Mouse (Mus musculus): Measurements from ENCODE around the gene Zfp831. TPM values are rescaled to one million over a fixed set of nuclear protein-coding genes. Genes with fewer than 3 reads are reported as not detected.

Zfp831 gene
- 1 to 10 TPM; 7.3 to 7.6 TPM for polyA plus RNA-seq (2017; shearing (Covaris generic))

DNA sequence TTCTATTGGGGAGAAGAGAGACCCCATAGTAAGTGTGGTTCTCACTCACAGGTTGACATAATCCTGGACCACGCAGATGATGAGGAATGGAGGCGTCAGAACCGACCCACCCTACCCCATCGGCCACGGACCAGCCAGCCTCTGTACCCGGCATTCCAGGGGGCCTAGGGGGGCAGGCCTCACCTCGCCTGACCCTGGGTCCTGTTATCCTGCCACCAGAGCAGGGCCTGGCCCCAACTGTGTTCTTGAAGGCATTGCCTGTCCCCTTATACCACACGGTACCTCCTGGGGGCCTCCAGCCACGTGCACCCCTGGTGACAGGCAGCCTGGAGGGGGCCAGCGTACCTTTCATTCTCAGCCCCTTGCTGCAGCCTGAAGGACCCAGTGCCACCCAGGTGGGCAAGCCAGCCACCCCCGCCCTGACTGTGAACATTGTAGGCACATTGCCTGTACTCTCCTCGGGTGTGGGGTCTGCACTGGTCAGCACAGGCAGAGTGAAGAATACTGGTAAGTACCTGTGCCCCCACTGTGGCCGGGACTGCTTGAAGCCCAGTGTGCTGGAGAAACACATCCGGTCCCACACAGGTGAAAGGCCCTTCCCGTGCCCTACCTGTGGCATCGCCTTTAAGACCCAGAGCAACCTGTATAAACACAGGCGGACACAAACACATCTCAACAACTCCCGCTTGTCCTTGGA lies at the start of gene Zfp831:
Gene Zfp831 (plus strand): TSS at position 87 of the 697 bp plus-strand sequence.
- no peak for ATAC-seq

- no peak for ATAC-seq
Measured at GRCm38 (mm10) chr2:174594965-174595364, 48.4 kb upstream of the Zfp831 start.

GRCm38 (mm10) chr2:174595611-174596010 lies 47.7 kb upstream of the Zfp831 start:
- no peak for ATAC-seq

GRCm38 (mm10) chr2:174596457-174596856 lies 46.9 kb upstream of the Zfp831 start:
- no peak for ATAC-seq

- no peak for ATAC-seq
Measured at GRCm38 (mm10) chr2:174598451-174598850, 44.9 kb upstream of the Zfp831 start.

- ATAC-seq = no peak
Measured at GRCm38 (mm10) chr2:174599071-174599635, 44.2 kb upstream of the Zfp831 start.

DNA sequence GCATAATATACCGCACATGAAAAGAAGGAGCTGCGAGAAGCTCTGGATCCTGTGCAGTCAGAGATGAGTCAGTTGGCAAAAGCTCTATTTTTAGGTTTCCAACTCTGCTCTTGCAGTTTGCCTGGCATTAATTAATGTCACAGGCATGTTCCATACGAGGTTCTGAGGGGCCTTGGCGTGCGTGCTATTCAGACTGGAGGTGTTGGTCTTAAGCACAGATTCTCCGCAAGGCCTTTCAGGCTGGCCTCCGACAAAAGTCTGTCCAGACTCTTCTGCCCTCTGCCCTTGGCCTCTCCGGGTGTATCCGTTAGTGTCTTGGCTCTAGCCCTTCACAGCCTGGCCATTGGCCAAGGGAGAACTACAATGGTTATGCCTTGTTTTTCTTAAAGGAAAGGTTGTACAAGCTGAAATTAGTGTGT lies 43.5 kb upstream of the Zfp831 start:
- ATAC-seq = no peak

DNA sequence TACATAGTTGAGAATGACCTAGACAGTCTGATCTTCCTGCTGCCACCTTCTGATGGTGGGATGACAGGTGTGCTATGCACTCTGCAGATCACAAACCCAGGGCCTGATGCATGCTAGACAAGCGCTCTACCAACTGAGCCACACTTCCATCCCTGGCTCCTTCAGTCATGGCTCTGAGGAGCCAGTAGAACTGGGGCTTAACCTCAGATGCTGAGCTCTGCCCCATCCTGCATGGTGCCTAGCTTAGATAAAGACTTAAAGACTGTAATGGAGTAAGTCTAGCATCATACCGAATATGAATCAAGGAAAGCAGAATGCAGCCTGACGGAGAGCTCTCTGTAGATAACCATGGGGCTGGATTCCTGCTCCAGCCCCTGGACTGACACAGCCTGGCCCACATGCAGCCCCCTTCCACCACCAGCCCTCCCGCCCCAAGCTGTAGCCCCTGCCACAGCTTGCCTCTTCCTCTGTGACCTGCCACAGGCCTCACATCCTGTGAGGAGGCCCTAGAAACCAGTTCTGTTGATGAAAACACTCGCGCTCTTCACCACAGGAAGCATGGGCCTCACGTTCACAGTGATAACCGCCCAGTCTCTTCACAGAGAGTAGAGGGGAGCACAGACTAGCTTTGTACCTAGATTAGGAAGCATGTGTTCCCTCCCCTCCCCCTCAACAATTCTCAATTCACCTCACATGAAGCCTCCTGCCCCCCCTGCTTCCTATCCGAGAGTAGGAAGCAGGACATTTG lies 41.2 kb upstream of the Zfp831 start:
- peak; percentile 97 for ATAC-seq

- no peak for ATAC-seq
Measured at GRCm38 (mm10) chr2:174603321-174603720, 40.0 kb upstream of the Zfp831 start.

- no peak for ATAC-seq
Measured at GRCm38 (mm10) chr2:174605020-174605419, 38.3 kb upstream of the Zfp831 start.

GRCm38 (mm10) chr2:174605442-174606087 lies 37.8 kb upstream of the Zfp831 start:
- no peak for ATAC-seq

DNA sequence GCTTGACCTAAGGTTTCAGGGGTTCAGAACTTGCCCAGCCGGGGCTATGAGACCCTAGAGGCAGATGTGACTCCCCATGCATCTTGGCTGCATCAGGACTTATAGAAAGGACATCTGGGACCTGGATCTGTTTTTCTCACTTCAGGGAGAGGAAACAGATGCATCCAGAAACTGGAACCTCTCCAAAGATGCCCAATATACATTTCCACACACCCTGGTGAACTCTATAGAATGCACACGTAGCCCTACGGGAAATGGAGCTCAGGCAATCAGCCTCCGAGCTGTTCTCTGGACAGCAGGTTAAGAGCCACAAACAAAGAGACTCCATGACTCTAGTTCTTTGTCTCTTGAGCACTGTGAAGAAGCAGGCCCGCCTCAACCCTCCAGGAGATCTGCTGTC lies 37.0 kb upstream of the Zfp831 start:
- no peak for ATAC-seq

GRCm38 (mm10) chr2:174609892-174610291 lies 33.4 kb upstream of the Zfp831 start:
- ATAC-seq = no peak

GRCm38 (mm10) chr2:174612386-174613063 lies 30.8 kb upstream of the Zfp831 start:
- peak; percentile 64 for ATAC-seq

DNA sequence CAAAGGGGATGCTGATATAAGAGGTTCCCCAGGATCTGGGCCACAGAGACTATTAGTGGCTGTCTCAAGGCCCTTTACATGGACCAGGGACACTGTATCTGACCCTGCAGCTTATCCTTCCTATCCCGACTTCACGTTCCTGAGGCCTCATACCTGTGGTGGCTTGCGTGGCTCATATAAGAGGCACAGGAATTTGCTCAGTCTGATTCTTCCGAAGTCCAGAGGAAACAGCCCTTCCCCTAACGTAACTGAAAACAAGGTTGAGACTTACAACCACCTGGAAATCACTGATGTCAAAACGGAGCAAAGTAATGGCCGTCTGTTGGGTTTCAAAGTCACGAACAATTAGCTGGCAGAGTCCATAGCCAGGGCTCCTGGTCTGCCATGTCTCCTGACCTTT lies 30.1 kb upstream of the Zfp831 start:
- ATAC-seq = no peak

DNA sequence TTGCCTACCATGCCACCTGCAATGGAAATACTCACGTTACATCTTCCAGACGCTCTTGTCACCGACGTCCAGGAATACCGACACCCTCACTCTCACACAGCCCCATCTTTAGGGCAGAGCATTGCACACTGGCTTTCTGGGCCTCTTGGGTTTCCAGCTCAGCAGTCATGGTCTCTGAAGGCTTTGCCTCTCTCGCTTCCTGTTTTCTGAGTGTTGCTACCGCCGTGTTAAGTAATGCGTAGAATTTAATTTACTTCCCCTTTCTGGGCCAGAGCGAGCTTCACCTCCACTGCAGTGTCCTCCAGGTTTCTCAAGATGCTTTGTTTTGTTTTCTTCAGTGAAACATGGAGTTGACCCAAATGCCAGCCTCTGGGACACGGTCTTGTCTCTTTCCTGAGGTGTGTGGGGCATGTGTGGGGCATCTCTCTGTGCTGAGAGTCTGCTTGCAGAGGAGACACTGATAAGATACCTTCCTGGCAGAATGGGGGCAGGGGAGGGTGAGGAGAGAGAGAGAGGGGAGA lies 29.4 kb upstream of the Zfp831 start:
- ATAC-seq = peak; percentile 67

GRCm38 (mm10) chr2:174621881-174622280 lies 21.5 kb upstream of the Zfp831 start:
- ATAC-seq = no peak

DNA sequence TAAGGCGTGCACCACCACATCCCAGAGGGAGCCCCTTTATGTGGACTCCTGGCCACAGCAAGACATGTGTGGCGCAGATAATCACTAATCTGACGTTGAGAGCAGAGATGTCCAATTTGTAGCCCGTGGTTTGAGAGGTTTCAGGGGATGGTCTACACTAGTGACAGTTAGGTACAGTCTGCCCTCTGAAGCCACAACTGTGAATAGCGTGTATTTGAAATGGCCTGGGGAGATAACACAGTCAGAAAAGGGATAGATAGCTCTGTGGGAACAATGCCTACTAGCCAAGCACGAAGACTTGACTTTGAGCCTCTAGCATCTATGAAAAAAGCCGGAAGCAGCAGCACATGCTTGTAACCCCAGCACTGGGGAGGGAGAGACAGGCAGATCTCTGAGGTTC lies 18.9 kb upstream of the Zfp831 start:
- no peak for ATAC-seq

DNA sequence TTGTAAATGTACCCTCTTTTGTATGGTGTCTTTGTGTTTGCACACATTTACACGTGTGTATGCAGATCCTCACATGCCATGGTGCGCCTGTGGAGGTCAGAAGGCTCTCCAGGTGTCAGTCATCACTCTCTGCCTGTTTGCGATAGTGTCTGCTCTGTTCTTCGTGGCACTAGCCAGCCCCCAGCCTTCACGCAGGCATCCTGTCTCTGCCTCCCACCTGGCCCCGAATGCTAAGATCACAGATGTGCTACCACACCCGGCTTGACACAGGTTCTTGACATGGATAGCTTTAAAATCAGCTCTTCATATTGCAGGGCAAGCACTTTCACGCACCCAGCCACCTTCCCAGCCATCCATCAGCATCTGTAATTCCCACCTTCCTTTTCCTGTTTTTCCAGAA lies 16.3 kb upstream of the Zfp831 start:
- ATAC-seq = no peak

GRCm38 (mm10) chr2:174629299-174629850 lies 14.0 kb upstream of the Zfp831 start:
- no peak for ATAC-seq

- ATAC-seq = no peak
Measured at GRCm38 (mm10) chr2:174636750-174637149, 6.6 kb upstream of the Zfp831 start.

DNA sequence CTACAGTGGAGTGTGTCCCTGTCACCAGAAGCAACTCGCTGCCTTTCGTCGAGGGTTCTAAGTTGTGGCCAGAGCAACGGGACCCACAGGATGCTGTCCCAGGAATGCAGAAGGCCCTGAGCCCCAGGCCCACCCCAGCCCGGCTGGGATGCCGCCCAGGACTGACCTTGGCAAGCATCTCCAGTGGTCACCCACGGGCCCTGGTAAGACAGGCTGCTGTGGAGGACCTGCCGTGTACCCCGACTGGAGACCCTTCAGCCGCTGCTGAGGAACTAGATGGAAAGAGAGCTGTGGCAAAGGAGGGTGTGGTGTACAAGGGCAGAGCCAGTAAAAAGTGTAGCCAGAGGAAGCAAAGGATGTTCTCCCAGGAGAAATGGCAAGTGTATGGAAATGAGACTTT lies 1.6 kb downstream of the Zfp831 start:
- ATAC-seq = no peak
